Mouse (Mus musculus): Measurements from ENCODE around the gene Rpl19. TPM values are rescaled to one million over a fixed set of nuclear protein-coding genes. Genes with fewer than 3 reads are reported as not detected.

The Rpl19 gene
- polyA plus RNA-seq, 1 experiment from 2014 or later: 1,148 TPM

DNA sequence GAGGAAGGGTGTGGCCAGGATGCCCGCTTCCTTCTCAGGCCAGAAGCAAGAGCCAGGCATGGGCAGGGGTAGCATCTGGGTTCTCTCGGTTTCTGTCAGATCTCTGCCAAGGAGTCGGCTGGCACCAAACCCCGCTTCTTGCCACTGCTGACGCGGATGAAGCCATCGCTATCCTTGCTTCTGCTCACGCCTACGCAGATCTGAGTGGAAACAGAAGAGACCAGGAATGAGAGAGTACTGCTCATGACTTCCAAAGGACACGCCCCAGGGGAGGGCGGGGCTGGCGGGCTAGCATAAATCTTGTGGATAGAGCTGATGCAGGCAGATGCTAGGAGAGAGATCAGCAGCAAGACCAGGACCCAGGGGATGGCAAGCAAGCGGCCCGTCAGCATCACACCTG is 11.4 kb downstream of the Rpl19 start:
- ATAC-seq (ENCODE audit: low read depth) (no peak), DNase-seq (ENCODE audit: low spot score) (no peak)
- Histone ChIP-seq H3K36me3 (ENCODE audit: control insufficient read depth, insufficient read depth, low read length) (no peaks in the 10 kb centered on the region), H3K9ac (ENCODE audit: low read depth, low read length) (no peak overlapping the region), H3K27me3 (replicated peaks; ENCODE audit: control insufficient read depth, insufficient read depth, low read length) (peaks cover 19% of the 10 kb centered on the region), H3K27ac (replicated peaks; ENCODE audit: low read depth, low read length) (no peak overlapping the region), H3K4me3 (ENCODE audit: low read depth, low read length) (no peak overlapping the region), H3K4me2 (ENCODE audit: low read depth, low read length) (no peak overlapping the region), H3K9me3 (ENCODE audit: control insufficient read depth, low read length) (no peaks in the 10 kb centered on the region), H3K4me1 (ENCODE audit: control insufficient read depth, insufficient read depth, low read length) (peaks cover 16% of the 10 kb centered on the region)
- 64% methylated on average over 14 of the region's 14 CpGs for WGBS

DNA sequence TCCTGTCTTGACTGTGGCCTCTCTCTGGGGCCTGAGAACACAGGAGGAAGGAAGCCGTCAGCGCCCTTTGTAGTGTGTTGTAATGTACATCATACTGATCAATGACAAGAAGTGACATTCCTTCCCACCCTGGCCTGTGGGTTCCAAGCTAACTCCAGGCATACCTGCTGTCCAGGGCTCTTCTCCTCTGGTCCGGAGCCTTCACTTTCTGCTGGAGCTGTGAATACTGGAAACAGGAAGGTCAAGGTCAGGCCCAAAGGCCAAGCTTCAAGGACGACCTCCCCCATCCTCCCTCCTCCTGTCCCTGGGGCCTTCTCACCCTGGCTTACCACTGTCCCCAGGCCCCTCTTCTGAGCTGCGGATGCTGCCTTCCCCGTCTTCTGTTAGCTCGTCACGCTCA is 14.5 kb downstream of the Rpl19 start:
- no peaks in the 10 kb centered on the region for H3K36me3 ChIP-seq (ENCODE audit: control insufficient read depth, insufficient read depth, low read length)
- no peaks in the 10 kb centered on the region for H3K9me3 ChIP-seq (ENCODE audit: control insufficient read depth, low read length)
- ATAC-seq (ENCODE audit: low read depth) (no peak), DNase-seq (ENCODE audit: low spot score) (no peak)
- H3K9ac ChIP-seq (ENCODE audit: low read depth, low read length): no peak overlapping the region
- H3K4me3 ChIP-seq (ENCODE audit: low read depth, low read length): no peak overlapping the region
- H3K27ac ChIP-seq (replicated peaks; ENCODE audit: low read depth, low read length): no peak overlapping the region
- H3K4me2 ChIP-seq (ENCODE audit: low read depth, low read length): no peak overlapping the region
- 57% methylated on average over 8 of the region's 8 CpGs for WGBS
- peaks cover 14% of the 10 kb centered on the region for H3K27me3 ChIP-seq (replicated peaks; ENCODE audit: control insufficient read depth, insufficient read depth, low read length)
- H3K4me1 ChIP-seq (ENCODE audit: control insufficient read depth, insufficient read depth, low read length): peaks cover 5% of the 10 kb centered on the region; the same call in 1 of the 2 replicates

DNA sequence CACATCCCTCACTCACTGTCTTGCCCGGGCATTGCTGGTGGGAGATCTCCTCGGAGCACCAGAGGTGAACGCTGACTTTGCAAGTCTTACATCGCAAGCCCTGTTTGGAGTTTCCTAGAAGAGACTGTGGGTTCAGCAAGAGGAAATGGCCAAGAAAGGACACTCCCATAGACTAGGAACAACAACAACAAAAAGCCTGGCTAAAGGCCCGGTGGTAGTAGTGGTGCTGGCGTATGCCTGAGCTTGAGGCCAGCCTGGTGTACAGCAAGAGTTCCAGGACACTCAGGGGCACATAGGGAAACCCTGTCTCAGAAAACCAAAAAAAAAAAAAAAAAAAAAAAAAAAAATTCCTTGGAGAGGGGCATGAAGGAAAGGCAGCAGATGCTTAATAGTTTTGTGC is 16.2 kb downstream of the Rpl19 start:
- ATAC-seq (ENCODE audit: low read depth): no peak
- Histone ChIP-seq H3K36me3 (ENCODE audit: control insufficient read depth, insufficient read depth, low read length) (no peaks in the 10 kb centered on the region), H3K27me3 (replicated peaks; ENCODE audit: control insufficient read depth, insufficient read depth, low read length) (no peaks in the 10 kb centered on the region; the same call in 1 of the 2 replicates), H3K4me3 (ENCODE audit: low read depth, low read length) (no peak overlapping the region), H3K4me2 (ENCODE audit: low read depth, low read length) (no peak overlapping the region), H3K9ac (ENCODE audit: low read depth, low read length) (no peak overlapping the region), H3K9me3 (ENCODE audit: control insufficient read depth, low read length) (no peaks in the 10 kb centered on the region), H3K27ac (replicated peaks; ENCODE audit: low read depth, low read length) (no peak overlapping the region), H3K4me1 (ENCODE audit: control insufficient read depth, insufficient read depth, low read length) (no peaks in the 10 kb centered on the region)
- 76% methylated on average over 6 of the region's 6 CpGs for WGBS
- DNase-seq (ENCODE audit: low spot score): no peak

DNA sequence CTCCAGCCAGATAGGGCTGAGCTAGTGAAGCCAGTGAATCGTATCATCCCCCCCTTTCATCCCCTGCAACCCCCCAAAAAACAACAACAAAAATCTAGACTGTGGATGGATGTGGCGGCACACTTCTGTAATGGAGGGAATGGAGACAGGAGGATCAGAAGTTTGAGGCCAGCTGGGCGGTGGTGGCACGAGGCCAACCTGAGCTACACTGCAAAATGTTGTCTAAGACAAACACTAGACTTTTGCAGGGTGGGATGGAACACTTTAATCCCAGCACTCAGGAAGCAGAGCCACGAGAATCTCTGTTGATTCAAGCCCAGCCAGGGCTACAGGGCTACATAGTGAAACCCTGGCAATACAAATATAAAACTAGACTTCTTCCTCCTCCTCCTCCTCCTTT is 17.6 kb downstream of the Rpl19 start:
- H3K4me2 ChIP-seq (ENCODE audit: low read depth, low read length): no peak overlapping the region
- ATAC-seq (ENCODE audit: low read depth): no peak
- H3K4me1 ChIP-seq (ENCODE audit: control insufficient read depth, insufficient read depth, low read length): no peaks in the 10 kb centered on the region

DNA sequence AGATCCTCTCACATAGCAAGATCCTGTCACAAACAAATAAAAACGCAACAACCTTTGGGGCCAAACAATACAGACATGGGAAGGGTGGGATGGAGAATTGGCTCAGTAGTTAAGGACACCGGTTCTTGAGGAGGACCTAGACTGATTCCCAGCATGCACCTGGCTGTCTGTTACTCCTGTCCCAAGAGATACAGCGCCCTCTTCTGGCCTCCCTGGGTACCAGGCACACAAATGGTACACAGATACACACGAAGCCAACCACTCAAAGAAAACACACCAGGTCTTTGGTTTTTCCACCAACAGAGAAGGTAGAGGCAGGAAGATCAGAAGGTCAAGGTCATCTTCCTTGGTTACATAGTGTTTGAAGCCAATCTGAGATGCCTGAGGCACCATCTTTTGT is 19.1 kb downstream of the Rpl19 start:
- H3K9me3 ChIP-seq (ENCODE audit: control insufficient read depth, low read length): no peaks in the 10 kb centered on the region
- H3K9ac ChIP-seq (ENCODE audit: low read depth, low read length): no peak overlapping the region
- DNase-seq (ENCODE audit: low spot score) (no peak), ATAC-seq (ENCODE audit: low read depth) (no peak)
- H3K4me3 ChIP-seq (ENCODE audit: low read depth, low read length): no peak overlapping the region
- no peak overlapping the region for H3K4me2 ChIP-seq (ENCODE audit: low read depth, low read length)
- WGBS: 66% methylated on average over 4 of the region's 4 CpGs
- no peak overlapping the region for H3K27ac ChIP-seq (replicated peaks; ENCODE audit: low read depth, low read length)
- H3K27me3 ChIP-seq (replicated peaks; ENCODE audit: control insufficient read depth, insufficient read depth, low read length): peaks cover 14% of the 10 kb centered on the region
- H3K4me1 ChIP-seq (ENCODE audit: control insufficient read depth, insufficient read depth, low read length): no peaks in the 10 kb centered on the region
- H3K36me3 ChIP-seq (ENCODE audit: control insufficient read depth, insufficient read depth, low read length): no peaks in the 10 kb centered on the region

More for the DNA sequence above, 17.6 kb downstream of the Rpl19 start:
- Histone ChIP-seq H3K27ac (replicated peaks; ENCODE audit: low read depth, low read length) (no peak overlapping the region), H3K9ac (ENCODE audit: low read depth, low read length) (no peak overlapping the region), H3K9me3 (ENCODE audit: control insufficient read depth, low read length) (no peaks in the 10 kb centered on the region), H3K36me3 (ENCODE audit: control insufficient read depth, insufficient read depth, low read length) (no peaks in the 10 kb centered on the region), H3K27me3 (replicated peaks; ENCODE audit: control insufficient read depth, insufficient read depth, low read length) (peaks cover 2% of the 10 kb centered on the region; the same call in 1 of the 2 replicates), H3K4me3 (ENCODE audit: low read depth, low read length) (no peak overlapping the region)
- no peak for DNase-seq (ENCODE audit: low spot score)
- WGBS: 69% methylated on average over 5 of the region's 5 CpGs

DNA sequence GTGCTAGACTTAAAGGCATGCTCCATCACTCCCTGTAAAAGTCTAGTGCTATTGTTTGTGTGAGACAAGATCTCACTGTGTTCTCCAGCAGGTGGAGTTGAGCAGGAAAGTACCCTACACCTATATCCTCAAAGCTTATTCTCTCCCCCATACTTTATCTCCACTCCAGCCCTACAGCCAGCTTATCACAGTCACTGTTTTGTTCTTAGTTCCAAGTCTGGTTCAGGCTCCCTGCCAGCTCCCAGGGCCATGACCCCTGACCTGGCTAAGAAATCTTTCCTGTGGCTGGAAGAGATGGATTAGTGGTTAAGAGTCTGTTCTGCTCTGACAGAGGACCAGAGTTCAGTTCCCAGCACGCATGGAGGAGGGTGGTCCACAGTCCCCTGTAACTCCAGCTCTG is 20.0 kb downstream of the Rpl19 start:
- no peak overlapping the region for H3K4me2 ChIP-seq (ENCODE audit: low read depth, low read length)
- WGBS: 50% methylated on average over 1 of the region's 1 CpGs
- H3K27me3 ChIP-seq (replicated peaks; ENCODE audit: control insufficient read depth, insufficient read depth, low read length): peaks cover 22% of the 10 kb centered on the region
- no peak overlapping the region for H3K4me3 ChIP-seq (ENCODE audit: low read depth, low read length)
- DNase-seq (ENCODE audit: low spot score): no peak
- H3K4me1 ChIP-seq (ENCODE audit: control insufficient read depth, insufficient read depth, low read length): no peaks in the 10 kb centered on the region
- H3K9me3 ChIP-seq (ENCODE audit: control insufficient read depth, low read length): no peaks in the 10 kb centered on the region
- H3K27ac ChIP-seq (replicated peaks; ENCODE audit: low read depth, low read length): no peak overlapping the region
- H3K9ac ChIP-seq (ENCODE audit: low read depth, low read length): no peak overlapping the region
- no peaks in the 10 kb centered on the region for H3K36me3 ChIP-seq (ENCODE audit: control insufficient read depth, insufficient read depth, low read length)
- ATAC-seq (ENCODE audit: low read depth): no peak

DNA sequence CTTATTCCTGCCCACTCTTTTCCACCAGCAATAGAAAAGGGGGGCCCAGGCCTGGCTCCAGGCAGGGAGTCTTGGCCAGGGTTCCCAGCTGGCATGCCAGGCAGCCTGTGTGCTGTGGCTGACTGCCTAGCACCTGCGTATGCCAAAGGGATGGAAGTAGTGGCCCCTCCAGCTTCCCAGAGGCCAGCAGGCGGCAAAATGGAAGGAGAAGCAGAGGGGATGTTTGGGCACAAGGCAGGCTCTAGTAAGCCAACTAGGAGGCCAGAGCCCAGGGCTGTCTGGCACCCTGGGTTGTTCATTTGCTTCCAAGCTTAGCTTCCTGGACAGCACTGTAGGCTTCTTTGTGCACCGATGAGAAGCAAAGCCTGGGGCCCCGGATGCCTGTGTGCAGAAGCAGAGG is 21.2 kb downstream of the Rpl19 start:
- H3K27ac ChIP-seq (replicated peaks; ENCODE audit: low read depth, low read length): no peak overlapping the region
- WGBS: 70% methylated on average over 4 of the region's 4 CpGs
- no peak for DNase-seq (ENCODE audit: low spot score)
- no peak overlapping the region for H3K4me2 ChIP-seq (ENCODE audit: low read depth, low read length)
- no peak overlapping the region for H3K9ac ChIP-seq (ENCODE audit: low read depth, low read length)
- H3K9me3 ChIP-seq (ENCODE audit: control insufficient read depth, low read length): no peaks in the 10 kb centered on the region
- no peaks in the 10 kb centered on the region for H3K4me1 ChIP-seq (ENCODE audit: control insufficient read depth, insufficient read depth, low read length)
- H3K27me3 ChIP-seq (replicated peaks; ENCODE audit: control insufficient read depth, insufficient read depth, low read length): peaks cover 35% of the 10 kb centered on the region
- no peak for ATAC-seq (ENCODE audit: low read depth)
- no peak overlapping the region for H3K4me3 ChIP-seq (ENCODE audit: low read depth, low read length)
- H3K36me3 ChIP-seq (ENCODE audit: control insufficient read depth, insufficient read depth, low read length): no peaks in the 10 kb centered on the region

DNA sequence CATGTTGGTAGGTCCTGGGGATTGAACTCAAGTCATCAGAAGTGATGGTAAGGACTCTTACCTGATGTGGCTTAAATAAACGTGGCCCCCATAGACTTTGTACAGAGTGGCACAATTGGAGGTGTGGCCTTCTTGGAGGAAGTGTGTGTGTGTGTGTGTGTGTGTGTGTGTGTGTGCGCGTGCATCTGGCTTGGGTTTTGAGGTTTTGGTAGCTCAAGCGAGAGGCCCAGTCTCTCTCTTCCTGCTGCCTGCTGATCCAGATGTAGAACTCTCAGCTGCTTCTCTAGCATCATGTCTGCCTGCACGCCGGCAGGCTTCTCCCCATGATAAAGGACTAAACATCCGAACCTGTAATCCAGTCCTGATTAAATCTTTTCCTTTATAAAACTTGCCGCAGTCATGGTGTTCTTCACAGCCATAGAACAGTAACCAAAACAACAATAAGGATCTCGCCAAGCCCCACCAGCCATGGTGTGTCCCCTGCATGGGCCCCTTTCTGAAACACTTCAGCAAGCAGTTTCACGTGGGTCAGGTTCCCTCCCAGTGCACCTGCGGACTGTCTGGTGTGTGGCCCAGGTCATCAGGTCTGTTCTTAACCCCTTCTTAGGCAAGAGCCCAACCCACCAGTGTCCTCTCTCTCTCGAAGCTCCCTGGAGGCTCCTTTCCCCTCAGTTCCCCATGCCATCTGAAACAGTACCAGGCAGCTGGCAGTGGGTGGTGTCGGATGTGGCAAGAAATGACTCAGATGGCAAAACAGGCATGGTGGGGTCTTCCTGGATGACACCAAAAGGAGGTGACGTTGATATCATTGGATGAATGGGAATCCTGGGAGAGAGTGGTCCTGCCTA is 23.4 kb downstream of the Rpl19 start:
- peaks cover 52% of the 10 kb centered on the region for H3K27me3 ChIP-seq (replicated peaks; ENCODE audit: control insufficient read depth, insufficient read depth, low read length)
- H3K4me1 ChIP-seq (ENCODE audit: control insufficient read depth, insufficient read depth, low read length): 0 out of 2 replicates have a peak, but pooled peaks cover 3% of the 10 kb centered on the region
- H3K36me3 ChIP-seq (ENCODE audit: control insufficient read depth, insufficient read depth, low read length): no peaks in the 10 kb centered on the region
- WGBS: 67% methylated on average over 14 of the region's 14 CpGs
- no peak overlapping the region for H3K9ac ChIP-seq (ENCODE audit: low read depth, low read length)
- ATAC-seq (ENCODE audit: low read depth): no peak
- DNase-seq (ENCODE audit: low spot score): no peak
- no peak overlapping the region for H3K27ac ChIP-seq (replicated peaks; ENCODE audit: low read depth, low read length)
- H3K9me3 ChIP-seq (ENCODE audit: control insufficient read depth, low read length): no peaks in the 10 kb centered on the region
- H3K4me3 ChIP-seq (ENCODE audit: low read depth, low read length): no peak overlapping the region
- no peak overlapping the region for H3K4me2 ChIP-seq (ENCODE audit: low read depth, low read length)

DNA sequence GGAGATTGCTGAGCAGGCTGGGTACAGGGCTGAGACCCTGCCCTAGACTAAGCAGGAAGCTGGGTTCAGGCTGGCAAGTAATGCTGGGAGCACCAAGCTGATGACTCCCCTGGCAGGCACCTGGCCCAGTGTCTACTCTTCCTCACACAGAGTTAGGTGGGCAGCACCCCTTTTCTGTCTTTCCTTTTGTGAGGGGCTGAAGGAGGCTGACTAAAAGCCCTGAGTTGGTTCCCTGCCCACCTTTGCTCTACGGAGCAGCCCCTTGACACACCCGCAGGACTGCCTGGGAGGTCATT is 24.0 kb downstream of the Rpl19 start:
- no peak overlapping the region for H3K9ac ChIP-seq (ENCODE audit: low read depth, low read length)
- H3K27ac ChIP-seq (replicated peaks; ENCODE audit: low read depth, low read length): no peak overlapping the region
- no peak overlapping the region for H3K4me2 ChIP-seq (ENCODE audit: low read depth, low read length)
- H3K4me1 ChIP-seq (ENCODE audit: control insufficient read depth, insufficient read depth, low read length): 0 out of 2 replicates have a peak, but pooled peaks cover 3% of the 10 kb centered on the region
- no peak overlapping the region for H3K4me3 ChIP-seq (ENCODE audit: low read depth, low read length)
- DNase-seq (ENCODE audit: low spot score) (no peak), ATAC-seq (ENCODE audit: low read depth) (no peak)
- peaks cover 52% of the 10 kb centered on the region for H3K27me3 ChIP-seq (replicated peaks; ENCODE audit: control insufficient read depth, insufficient read depth, low read length)
- no peaks in the 10 kb centered on the region for H3K36me3 ChIP-seq (ENCODE audit: control insufficient read depth, insufficient read depth, low read length)
- WGBS: 50% methylated on average over 2 of the region's 2 CpGs
- H3K9me3 ChIP-seq (ENCODE audit: control insufficient read depth, low read length): no peaks in the 10 kb centered on the region

Data from embryonic facial prominence, embryonic 14.5 days (tissue).